Mouse (Mus musculus) heart, embryonic 11.5 days (tissue): Measurements from ENCODE around the gene Dnase2b. TPM values are rescaled to one million over a fixed set of nuclear protein-coding genes. Genes with fewer than 3 reads are reported as not detected.

Source experiments
- ATAC-seq: fragments of 200-750 bp; cut with Nextera tagmentation; replicated peaks from 2 replicates; pipeline ENCODE4 v1.8.0; 2017; ENCODE audit warnings: moderate library complexity; ENCODE audit not compliant: insufficient number of reproducible peaks, low FRiP score, low TSS enrichment
- H3K27ac ChIP-seq: fragments of 300-500 bp; sonication (generic); 2 replicates; pipeline ENCODE4 v1.5.1; 2014; ENCODE audit warnings: mild to moderate bottlenecking, low read depth, low read length
- H3K27me3 ChIP-seq: fragments of 300-500 bp; sonication (generic); 2 replicates; pipeline ENCODE4 v1.6.1; 2014; ENCODE audit warnings: mild to moderate bottlenecking, low read length, mixed read lengths; ENCODE audit not compliant: control insufficient read depth, insufficient read depth
- H3K36me3 ChIP-seq: fragments of 300-500 bp; sonication (generic); 2 replicates; pipeline ENCODE4 v1.6.1; 2014; ENCODE audit warnings: mild to moderate bottlenecking, low read length, moderate library complexity, mixed read lengths; ENCODE audit not compliant: control insufficient read depth, insufficient read depth
- H3K4me1 ChIP-seq: fragments of 300-500 bp; sonication (generic); 2 replicates; pipeline ENCODE4 v1.6.1; 2014; ENCODE audit warnings: low read length; ENCODE audit not compliant: control insufficient read depth, insufficient read depth
- H3K4me2 ChIP-seq: fragments of 300-500 bp; sonication (generic); 2 replicates; pipeline ENCODE4 v1.6.1; 2014; ENCODE audit warnings: mild to moderate bottlenecking, moderate library complexity
- H3K4me3 ChIP-seq: fragments of 300-500 bp; sonication (generic); 2 replicates; pipeline ENCODE4 v1.5.1; 2014; ENCODE audit warnings: low read depth, low read length
- H3K9ac ChIP-seq: fragments of 300-500 bp; sonication (generic); 2 replicates; pipeline ENCODE4 v1.6.1; 2014; ENCODE audit warnings: mild to moderate bottlenecking, low read depth, low read length, moderate library complexity
- H3K9me3 ChIP-seq: fragments of 300-500 bp; sonication (generic); replicated peaks from 2 replicates; pipeline ENCODE4 v1.6.1; 2016; ENCODE audit warnings: low read length; ENCODE audit not compliant: control insufficient read depth
- WGBS: fragments of 180-500 bp; shearing (Covaris S2); extraction: QIAGEN DNeasy Blood & Tissue Kit; methylation state at CpG from one replicate; pipeline ENCODE4 v1.1.7; 2014; ENCODE audit not compliant: insufficient replicate concordance; 5-methylcytosine and 5-hydroxymethylcytosine counted together
- polyA plus RNA-seq: library from polyadenylated mRNA; unstranded; fragments of >200 nt; fragmentation: Nextera tagmentation; extraction: Ambion mirVana; gene quantifications from 2 replicates; pipeline ENCODE4 v1.2.1, GENCODE M21; 2014

The Dnase2b gene
- polyA plus RNA-seq, 1 experiment from 2014 or later = not detected

- Histone ChIP-seq H3K9me3 (no peaks in the 10 kb centered on the region), H3K4me2 (no peak overlapping the region), H3K4me1 (no peaks in the 10 kb centered on the region; the same call in 1 of the 2 replicates), H3K36me3 (no peaks in the 10 kb centered on the region), H3K27ac (no peak overlapping the region), H3K9ac (no peak overlapping the region), H3K27me3 (no peaks in the 10 kb centered on the region), H3K4me3 (no peak overlapping the region)
- ATAC-seq = no peak
- 79% methylated on average over 14 of the region's 14 CpGs for WGBS
Observed at GRCm38 (mm10) chr3:146620555-146621249, 5.3 kb upstream of the Dnase2b start.

GRCm38 (mm10) chr3:146620101-146620500 is 4.7 kb upstream of the Dnase2b start:
- Histone ChIP-seq H3K4me3 (no peak overlapping the region), H3K4me1 (no peaks in the 10 kb centered on the region; the same call in 1 of the 2 replicates), H3K36me3 (no peaks in the 10 kb centered on the region), H3K9ac (no peak overlapping the region), H3K27ac (no peak overlapping the region), H3K27me3 (no peaks in the 10 kb centered on the region), H3K4me2 (no peak overlapping the region), H3K9me3 (no peaks in the 10 kb centered on the region)
- WGBS = 80% methylated on average over 10 of the region's 10 CpGs
- no peak for ATAC-seq

- Histone ChIP-seq H3K27me3 (no peaks in the 10 kb centered on the region), H3K4me2 (no peak overlapping the region), H3K4me3 (no peak overlapping the region), H3K27ac (no peak overlapping the region), H3K9ac (no peak overlapping the region), H3K9me3 (no peaks in the 10 kb centered on the region), H3K4me1 (no peaks in the 10 kb centered on the region; the same call in 1 of the 2 replicates), H3K36me3 (no peaks in the 10 kb centered on the region)
- WGBS = 54% methylated on average over 4 of the region's 4 CpGs
- no peak for ATAC-seq
Observed at GRCm38 (mm10) chr3:146618357-146618756, 3.0 kb upstream of the Dnase2b start.

GRCm38 (mm10) chr3:146617946-146618345 is 2.5 kb upstream of the Dnase2b start:
- H3K36me3 ChIP-seq = no peaks in the 10 kb centered on the region
- H3K9me3 ChIP-seq = no peaks in the 10 kb centered on the region
- no peaks in the 10 kb centered on the region; the same call in 1 of the 2 replicates for H3K4me1 ChIP-seq
- no peak overlapping the region for H3K4me3 ChIP-seq
- H3K27ac ChIP-seq = no peak overlapping the region
- H3K9ac ChIP-seq = no peak overlapping the region
- no peak for ATAC-seq
- H3K27me3 ChIP-seq = no peaks in the 10 kb centered on the region
- no peak overlapping the region for H3K4me2 ChIP-seq

GRCm38 (mm10) chr3:146616533-146617283 is 1.3 kb upstream of the Dnase2b start:
- no peak for ATAC-seq
- no peaks in the 10 kb centered on the region for H3K36me3 ChIP-seq
- 64% methylated on average over 5 of the region's 5 CpGs for WGBS

GRCm38 (mm10) chr3:146611821-146612220 is 3.6 kb downstream of the Dnase2b start:
- 66% methylated on average over 4 of the region's 4 CpGs for WGBS
- H3K27me3 ChIP-seq = no peaks in the 10 kb centered on the region
- no peak for ATAC-seq
- no peaks in the 10 kb centered on the region for H3K4me1 ChIP-seq
- no peaks in the 10 kb centered on the region for H3K36me3 ChIP-seq
- no peaks in the 10 kb centered on the region for H3K9me3 ChIP-seq
- no peak overlapping the region for H3K4me3 ChIP-seq
- H3K27ac ChIP-seq = no peak overlapping the region
- H3K4me2 ChIP-seq = no peak overlapping the region
- no peak overlapping the region for H3K9ac ChIP-seq

More at GRCm38 (mm10) chr3:146616533-146617283, 1.3 kb upstream of the Dnase2b start:
- H3K27ac ChIP-seq = no peak overlapping the region
- H3K4me3 ChIP-seq = no peak overlapping the region
- H3K9me3 ChIP-seq = no peaks in the 10 kb centered on the region
- no peak overlapping the region for H3K4me2 ChIP-seq
- no peaks in the 10 kb centered on the region; the same call in 1 of the 2 replicates for H3K4me1 ChIP-seq
- H3K9ac ChIP-seq = no peak overlapping the region
- no peaks in the 10 kb centered on the region for H3K27me3 ChIP-seq

GRCm38 (mm10) chr3:146611261-146611660 is 4.1 kb downstream of the Dnase2b start:
- ATAC-seq = no peak
- Histone ChIP-seq H3K36me3 (no peaks in the 10 kb centered on the region), H3K9me3 (no peaks in the 10 kb centered on the region), H3K4me2 (no peak overlapping the region), H3K9ac (no peak overlapping the region), H3K27ac (no peak overlapping the region), H3K4me1 (no peaks in the 10 kb centered on the region), H3K4me3 (no peak overlapping the region), H3K27me3 (no peaks in the 10 kb centered on the region)
- 77% methylated on average over 4 of the region's 4 CpGs for WGBS

GRCm38 (mm10) chr3:146610322-146610721 is 5.1 kb downstream of the Dnase2b start:
- 76% methylated on average over 10 of the region's 10 CpGs for WGBS
- H3K9ac ChIP-seq = no peak overlapping the region
- H3K27me3 ChIP-seq = no peaks in the 10 kb centered on the region
- no peak for ATAC-seq
- H3K4me2 ChIP-seq = no peak overlapping the region
- no peak overlapping the region for H3K4me3 ChIP-seq
- no peaks in the 10 kb centered on the region for H3K4me1 ChIP-seq
- no peak overlapping the region for H3K27ac ChIP-seq
- no peaks in the 10 kb centered on the region for H3K9me3 ChIP-seq
- no peaks in the 10 kb centered on the region for H3K36me3 ChIP-seq
